Mouse (Mus musculus): ENCODE results near the gene Fry. TPM values are rescaled to one million over a fixed set of nuclear protein-coding genes. Genes with fewer than 3 reads are reported as not detected.

Gene Fry
- polyA plus RNA-seq, 1 experiment from 2014 or later = 4.1 TPM

DNA sequence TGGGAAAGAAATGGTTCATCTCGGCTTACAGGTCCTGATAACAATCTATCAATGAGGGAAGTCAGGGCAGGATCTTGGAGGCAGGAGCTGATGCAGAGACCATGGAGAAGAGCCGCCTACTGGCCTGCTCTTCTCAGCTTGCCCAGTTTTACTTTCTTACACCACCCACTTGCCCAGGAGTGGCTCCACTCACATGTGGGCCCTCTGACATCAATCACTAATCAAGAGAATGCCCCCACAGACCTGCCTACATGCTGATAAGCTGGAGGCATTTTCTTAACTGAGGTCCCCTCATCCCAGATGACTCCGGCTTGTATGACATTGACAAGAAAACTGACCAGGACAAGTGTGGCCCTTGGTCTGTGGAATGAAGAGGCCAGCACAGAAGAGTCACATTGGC lies 16.2 kb downstream of the Fry start:
- Histone ChIP-seq H3K4me3 (no peak overlapping the region), H3K4me2 (peak overlapping the region; percentile 24), H3K9ac (no peak overlapping the region), H3K9me3 (replicated peaks) (no peaks in the 10 kb centered on the region), H3K36me3 (no peaks in the 10 kb centered on the region), H3K27ac (peak overlapping the region; percentile 69), H3K4me1 (peaks cover 34% of the 10 kb centered on the region), H3K27me3 (replicated peaks) (no peaks in the 10 kb centered on the region)
- 52% methylated on average over 3 of the region's 3 CpGs for WGBS (ENCODE audit: insufficient replicate concordance)
- ATAC-seq = peak; percentile 82

DNA sequence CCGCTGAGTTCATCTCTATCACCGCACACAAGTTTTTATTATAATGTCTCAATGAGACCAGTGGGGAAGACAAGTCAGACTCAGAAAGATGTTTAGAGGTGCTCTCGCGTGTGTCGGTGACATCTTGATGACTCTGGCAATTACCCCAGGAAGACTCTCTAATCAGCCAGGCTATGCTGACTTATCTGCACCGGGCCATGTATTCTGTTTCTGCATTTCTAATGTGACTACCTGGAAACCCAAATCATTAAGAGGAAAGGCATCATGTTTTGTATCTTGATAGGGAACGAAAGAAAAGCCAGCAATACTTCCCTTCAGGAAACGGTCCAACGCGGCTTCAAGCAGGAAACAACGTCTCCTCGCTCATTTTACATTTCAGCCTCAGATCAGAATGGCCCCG lies 17.1 kb downstream of the Fry start:
- Histone ChIP-seq H3K4me1 (peaks cover 34% of the 10 kb centered on the region), H3K4me3 (no peak overlapping the region), H3K27me3 (replicated peaks) (no peaks in the 10 kb centered on the region), H3K36me3 (no peaks in the 10 kb centered on the region), H3K9me3 (replicated peaks) (no peaks in the 10 kb centered on the region), H3K27ac (peak overlapping the region; percentile 70), H3K4me2 (peak overlapping the region; percentile 24), H3K9ac (no peak overlapping the region)
- peak; percentile 83 for ATAC-seq
- 43% methylated on average over 13 of the region's 13 CpGs for WGBS (ENCODE audit: insufficient replicate concordance)

DNA sequence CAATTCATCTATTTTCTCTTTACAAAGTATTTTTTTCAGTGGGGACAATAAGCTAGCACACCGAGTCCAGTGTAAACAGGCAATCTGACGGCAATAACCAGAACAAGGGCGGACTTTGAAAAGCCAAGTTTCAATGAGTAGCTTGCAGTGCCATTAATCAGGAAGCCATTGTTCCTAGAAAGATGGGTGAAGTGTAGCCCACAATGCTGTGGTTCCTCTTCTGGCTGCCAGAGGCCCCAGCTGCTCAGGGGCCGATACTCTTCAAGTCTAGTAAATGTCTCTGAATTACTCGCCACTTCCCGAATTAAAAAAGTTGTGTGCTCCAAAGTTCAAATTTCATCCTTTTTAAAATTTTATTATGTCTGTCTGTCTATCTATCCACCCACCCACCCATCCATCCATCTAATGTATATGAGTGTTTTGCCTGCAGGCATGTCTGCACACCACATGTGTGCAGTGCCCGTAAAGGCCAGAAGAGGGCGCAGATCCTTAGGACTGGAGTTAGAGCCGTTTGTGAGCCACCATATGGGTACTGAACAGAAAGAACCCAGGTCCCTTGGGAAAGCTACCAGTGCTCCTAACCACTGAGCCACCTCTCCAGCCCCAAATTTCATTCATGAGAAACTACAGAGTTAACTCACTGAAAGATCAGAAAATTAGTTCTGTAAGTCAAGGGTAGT lies 19.5 kb downstream of the Fry start:
- H3K27me3 ChIP-seq (replicated peaks) = no peaks in the 10 kb centered on the region
- no peak for ATAC-seq
- H3K4me1 ChIP-seq = peaks cover 34% of the 10 kb centered on the region
- H3K4me3 ChIP-seq = no peak overlapping the region
- no peaks in the 10 kb centered on the region for H3K36me3 ChIP-seq
- H3K27ac ChIP-seq = no peak overlapping the region
- H3K9me3 ChIP-seq (replicated peaks) = no peaks in the 10 kb centered on the region
- no peak overlapping the region for H3K9ac ChIP-seq
- H3K4me2 ChIP-seq = no peak overlapping the region
- 82% methylated on average over 9 of the region's 9 CpGs for WGBS (ENCODE audit: insufficient replicate concordance)

DNA sequence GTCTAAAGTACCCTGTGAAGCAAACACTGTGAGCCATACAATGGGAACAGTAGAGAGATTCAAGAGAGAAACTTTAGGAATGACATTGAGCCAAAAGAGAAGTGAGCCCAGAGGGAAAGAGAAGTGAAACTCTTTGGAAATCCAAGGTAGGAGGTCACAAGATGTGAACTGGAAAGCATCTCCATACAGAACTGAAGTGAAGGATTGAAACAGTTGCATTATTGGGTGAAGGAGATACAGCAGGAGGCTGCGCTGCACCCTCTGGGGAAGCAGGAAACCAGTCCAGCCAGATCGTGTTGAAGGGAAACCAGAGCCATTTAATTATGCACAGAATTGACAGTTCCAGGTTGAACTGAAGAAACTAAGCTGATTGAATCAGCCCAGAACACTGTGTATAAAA lies 22.1 kb downstream of the Fry start:
- H3K27me3 ChIP-seq (replicated peaks) = no peaks in the 10 kb centered on the region
- 43% methylated on average over 2 of the region's 2 CpGs for WGBS (ENCODE audit: insufficient replicate concordance)
- no peaks in the 10 kb centered on the region for H3K36me3 ChIP-seq
- H3K9ac ChIP-seq = no peak overlapping the region
- H3K9me3 ChIP-seq (replicated peaks) = no peaks in the 10 kb centered on the region
- no peak overlapping the region for H3K27ac ChIP-seq
- H3K4me1 ChIP-seq = peaks cover 17% of the 10 kb centered on the region
- no peak overlapping the region for H3K4me2 ChIP-seq
- no peak for ATAC-seq
- no peak overlapping the region for H3K4me3 ChIP-seq

DNA sequence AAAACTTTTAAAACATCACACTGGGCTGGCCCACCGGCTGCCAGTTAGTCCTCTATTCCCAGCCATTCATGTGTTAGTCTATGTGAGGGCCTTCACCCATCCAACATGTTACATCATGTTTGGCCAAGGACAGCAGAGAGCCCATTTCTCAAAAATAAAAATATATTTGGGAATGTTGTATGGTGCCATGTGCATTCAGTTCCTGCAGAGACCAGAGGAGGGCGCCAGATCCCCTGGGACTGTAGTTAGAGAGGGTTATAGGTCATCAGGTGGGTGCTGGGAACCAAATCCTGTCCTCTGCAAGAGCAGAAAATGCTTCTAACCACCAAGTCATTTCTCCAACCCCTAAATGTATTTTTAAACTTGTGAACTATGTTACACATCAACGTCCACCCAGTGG lies 27.5 kb downstream of the Fry start:
- no peak for ATAC-seq
- WGBS (ENCODE audit: insufficient replicate concordance) = 67% methylated on average over 3 of the region's 3 CpGs
- no peak overlapping the region for H3K4me2 ChIP-seq

DNA sequence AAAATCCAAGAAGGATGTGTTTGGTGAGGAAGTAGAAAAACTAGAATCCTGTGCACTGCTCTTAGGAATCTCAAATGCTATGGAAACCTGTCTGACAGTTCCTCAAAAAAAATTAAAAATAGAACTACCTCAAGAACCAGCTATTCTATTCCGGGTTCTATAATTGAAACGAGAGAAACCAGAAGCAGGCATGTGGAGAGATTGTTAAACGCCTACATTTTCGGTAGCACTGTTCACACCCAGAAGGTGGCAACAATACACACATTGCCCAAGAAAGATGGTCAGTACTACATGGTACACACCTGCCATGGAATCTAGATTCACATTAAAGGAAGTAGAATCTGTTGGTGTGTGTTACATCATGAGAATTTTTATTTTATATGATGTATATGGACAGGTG lies 28.2 kb downstream of the Fry start:
- no peaks in the 10 kb centered on the region for H3K27me3 ChIP-seq (replicated peaks)
- no peak overlapping the region for H3K27ac ChIP-seq
- H3K4me3 ChIP-seq = no peak overlapping the region
- 73% methylated on average over 4 of the region's 4 CpGs for WGBS (ENCODE audit: insufficient replicate concordance)
- H3K9me3 ChIP-seq (replicated peaks) = no peaks in the 10 kb centered on the region
- no peaks in the 10 kb centered on the region for H3K36me3 ChIP-seq
- no peaks in the 10 kb centered on the region for H3K4me1 ChIP-seq
- no peak overlapping the region for H3K9ac ChIP-seq
- no peak overlapping the region for H3K4me2 ChIP-seq
- ATAC-seq = no peak

More for the DNA sequence above, 27.5 kb downstream of the Fry start:
- Histone ChIP-seq H3K9me3 (replicated peaks) (no peaks in the 10 kb centered on the region), H3K36me3 (no peaks in the 10 kb centered on the region), H3K27me3 (replicated peaks) (no peaks in the 10 kb centered on the region), H3K4me3 (no peak overlapping the region), H3K4me1 (no peaks in the 10 kb centered on the region), H3K27ac (no peak overlapping the region), H3K9ac (no peak overlapping the region)

DNA sequence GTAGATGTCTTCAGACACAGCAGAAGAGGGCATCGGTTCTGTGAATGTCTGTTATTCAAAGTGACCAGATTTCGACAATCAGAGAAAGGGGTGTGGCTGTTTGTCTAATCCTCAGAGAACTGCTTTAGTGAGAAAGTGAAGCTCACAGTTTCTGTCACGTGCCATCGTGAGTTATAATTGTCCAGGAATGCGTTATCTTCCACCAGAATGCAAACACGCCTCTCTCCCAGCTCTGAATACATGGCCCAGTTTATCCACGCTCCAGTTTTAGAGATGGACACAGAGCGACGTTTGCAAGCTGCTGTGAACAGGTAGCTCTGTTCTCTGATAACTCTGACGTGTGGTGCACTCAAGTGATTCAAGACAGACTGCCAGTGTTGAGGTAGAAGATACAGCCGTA lies 31.3 kb downstream of the Fry start:
- Histone ChIP-seq H3K4me3 (no peak overlapping the region), H3K27me3 (replicated peaks) (no peaks in the 10 kb centered on the region), H3K4me1 (no peaks in the 10 kb centered on the region), H3K4me2 (no peak overlapping the region), H3K9me3 (replicated peaks) (no peaks in the 10 kb centered on the region), H3K27ac (no peak overlapping the region), H3K9ac (no peak overlapping the region), H3K36me3 (no peaks in the 10 kb centered on the region)
- WGBS (ENCODE audit: insufficient replicate concordance) = 62% methylated on average over 11 of the region's 11 CpGs
- ATAC-seq = no peak

DNA sequence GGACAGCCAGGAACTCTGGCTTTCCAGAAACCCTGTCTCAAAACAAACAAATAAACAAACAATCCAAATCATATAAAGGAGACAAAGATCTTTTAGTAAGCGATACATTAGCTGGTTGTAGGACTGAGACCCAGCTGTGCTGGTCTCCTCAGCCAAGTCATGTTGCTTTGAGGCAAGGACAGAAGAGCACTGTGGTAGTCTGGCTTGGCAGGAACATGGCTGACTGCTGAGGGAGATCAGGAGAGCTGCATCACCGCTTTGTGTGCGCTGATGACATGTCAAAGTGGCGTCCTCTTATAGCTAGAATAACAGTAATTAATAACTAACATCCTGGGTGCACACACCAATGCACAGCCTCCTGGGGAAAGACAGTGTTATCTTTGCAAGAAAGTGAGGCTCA lies 32.5 kb downstream of the Fry start:
- Histone ChIP-seq H3K27me3 (replicated peaks) (no peaks in the 10 kb centered on the region), H3K4me2 (no peak overlapping the region), H3K36me3 (no peaks in the 10 kb centered on the region), H3K4me1 (peaks cover 7% of the 10 kb centered on the region; the same call in 1 of the 2 replicates), H3K9me3 (replicated peaks) (no peaks in the 10 kb centered on the region), H3K4me3 (no peak overlapping the region), H3K9ac (no peak overlapping the region), H3K27ac (no peak overlapping the region)
- ATAC-seq = no peak
- WGBS (ENCODE audit: insufficient replicate concordance) = 88% methylated on average over 4 of the region's 4 CpGs

DNA sequence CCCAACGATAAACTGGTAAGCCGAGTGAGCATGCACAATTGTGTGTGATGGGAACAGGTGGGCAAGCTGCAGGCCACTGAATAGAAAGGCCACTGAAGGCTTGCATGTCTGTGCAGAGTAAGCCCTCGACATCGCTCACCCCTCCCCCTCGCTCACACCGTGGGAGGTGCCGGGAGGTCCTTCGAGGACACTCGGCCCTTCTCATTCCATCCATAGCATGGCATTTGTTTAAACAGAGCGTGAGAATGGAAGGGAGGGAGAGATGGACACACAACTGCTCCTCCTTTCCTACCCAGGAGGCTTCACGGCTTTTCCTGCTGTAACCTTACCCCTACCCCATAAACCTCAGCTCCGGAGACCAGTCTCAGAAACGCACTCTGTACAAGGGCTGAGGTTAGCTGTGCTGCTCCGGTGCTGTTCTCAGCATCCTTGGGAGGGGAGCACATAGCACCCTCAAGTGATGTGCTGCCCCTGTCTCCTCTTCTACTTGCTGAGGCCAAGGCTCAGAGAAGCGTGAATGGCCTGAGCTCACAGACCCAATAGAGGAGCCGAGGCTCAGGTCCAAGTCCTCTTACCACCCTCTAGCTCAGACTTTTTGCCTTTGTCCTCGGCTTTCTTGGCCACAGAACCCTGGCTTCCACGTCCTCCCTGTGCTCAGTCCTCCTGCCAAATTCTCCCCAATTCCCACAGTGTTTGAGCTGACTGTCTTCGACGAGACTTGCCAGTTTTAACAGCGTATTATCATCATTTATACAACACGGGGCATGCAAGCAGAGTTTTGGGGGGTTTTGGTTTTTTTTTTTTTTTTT lies 33.8 kb downstream of the Fry start:
- no peaks in the 10 kb centered on the region for H3K27me3 ChIP-seq (replicated peaks)
- H3K9me3 ChIP-seq (replicated peaks) = no peaks in the 10 kb centered on the region
- no peak for ATAC-seq
- WGBS (ENCODE audit: insufficient replicate concordance) = 78% methylated on average over 22 of the region's 22 CpGs
- no peak overlapping the region for H3K27ac ChIP-seq
- H3K4me1 ChIP-seq = peaks cover 9% of the 10 kb centered on the region; the same call in 1 of the 2 replicates
- H3K4me3 ChIP-seq = no peak overlapping the region
- H3K4me2 ChIP-seq = no peak overlapping the region
- no peak overlapping the region for H3K9ac ChIP-seq
- H3K36me3 ChIP-seq = no peaks in the 10 kb centered on the region

DNA sequence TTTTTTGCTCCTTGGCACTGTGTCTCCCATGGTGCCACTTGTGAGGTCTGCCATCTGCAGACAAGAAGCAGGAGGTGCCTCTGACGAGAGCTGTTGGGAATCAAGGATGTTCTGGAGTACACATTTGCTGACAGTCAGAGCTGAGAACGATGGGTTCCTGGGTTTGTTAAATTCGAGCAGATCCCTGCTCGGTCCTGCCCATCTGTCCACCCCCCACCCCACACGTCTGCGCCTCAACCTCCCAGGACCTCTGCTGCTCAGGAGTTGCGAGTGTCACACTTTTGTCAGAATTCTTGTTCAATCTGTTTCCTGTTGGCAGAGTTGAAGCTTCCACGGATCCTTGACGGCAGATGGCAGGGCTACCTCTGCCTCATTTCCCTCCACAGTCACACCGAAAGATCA lies 34.4 kb downstream of the Fry start:
- no peaks in the 10 kb centered on the region for H3K27me3 ChIP-seq (replicated peaks)
- WGBS (ENCODE audit: insufficient replicate concordance) = 68% methylated on average over 10 of the region's 10 CpGs
- no peaks in the 10 kb centered on the region for H3K36me3 ChIP-seq
- ATAC-seq = no peak
- H3K9me3 ChIP-seq (replicated peaks) = no peaks in the 10 kb centered on the region
- H3K27ac ChIP-seq = no peak overlapping the region
- H3K9ac ChIP-seq = no peak overlapping the region
- peaks cover 9% of the 10 kb centered on the region; the same call in 1 of the 2 replicates for H3K4me1 ChIP-seq
- H3K4me3 ChIP-seq = no peak overlapping the region
- H3K4me2 ChIP-seq = no peak overlapping the region

DNA sequence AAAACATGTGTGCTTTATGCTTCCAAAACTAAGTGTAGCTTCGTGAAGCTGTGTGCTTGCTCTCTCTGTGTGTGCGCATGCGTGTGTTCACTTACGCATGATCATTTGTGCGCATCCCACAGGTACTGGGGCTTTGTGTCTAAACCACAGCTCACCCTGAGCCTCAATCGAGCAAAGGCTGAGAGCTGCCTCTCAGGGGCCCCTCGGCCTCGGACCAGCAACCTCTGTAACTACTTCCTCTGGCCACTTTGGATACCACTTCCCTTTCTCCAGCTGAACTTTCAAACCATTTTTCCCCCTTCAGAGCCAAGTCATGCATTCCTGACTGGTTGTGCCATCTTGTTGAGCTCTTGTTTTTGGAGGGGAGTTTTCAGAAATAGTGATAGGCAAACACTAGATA lies 36.9 kb downstream of the Fry start:
- Histone ChIP-seq H3K27me3 (replicated peaks) (no peaks in the 10 kb centered on the region), H3K9ac (no peak overlapping the region), H3K9me3 (replicated peaks) (no peaks in the 10 kb centered on the region), H3K4me1 (peaks cover 9% of the 10 kb centered on the region; the same call in 1 of the 2 replicates), H3K4me2 (no peak overlapping the region), H3K4me3 (no peak overlapping the region), H3K27ac (no peak overlapping the region), H3K36me3 (no peaks in the 10 kb centered on the region)
- no peak for ATAC-seq
- WGBS (ENCODE audit: insufficient replicate concordance) = 60% methylated on average over 8 of the region's 8 CpGs

DNA sequence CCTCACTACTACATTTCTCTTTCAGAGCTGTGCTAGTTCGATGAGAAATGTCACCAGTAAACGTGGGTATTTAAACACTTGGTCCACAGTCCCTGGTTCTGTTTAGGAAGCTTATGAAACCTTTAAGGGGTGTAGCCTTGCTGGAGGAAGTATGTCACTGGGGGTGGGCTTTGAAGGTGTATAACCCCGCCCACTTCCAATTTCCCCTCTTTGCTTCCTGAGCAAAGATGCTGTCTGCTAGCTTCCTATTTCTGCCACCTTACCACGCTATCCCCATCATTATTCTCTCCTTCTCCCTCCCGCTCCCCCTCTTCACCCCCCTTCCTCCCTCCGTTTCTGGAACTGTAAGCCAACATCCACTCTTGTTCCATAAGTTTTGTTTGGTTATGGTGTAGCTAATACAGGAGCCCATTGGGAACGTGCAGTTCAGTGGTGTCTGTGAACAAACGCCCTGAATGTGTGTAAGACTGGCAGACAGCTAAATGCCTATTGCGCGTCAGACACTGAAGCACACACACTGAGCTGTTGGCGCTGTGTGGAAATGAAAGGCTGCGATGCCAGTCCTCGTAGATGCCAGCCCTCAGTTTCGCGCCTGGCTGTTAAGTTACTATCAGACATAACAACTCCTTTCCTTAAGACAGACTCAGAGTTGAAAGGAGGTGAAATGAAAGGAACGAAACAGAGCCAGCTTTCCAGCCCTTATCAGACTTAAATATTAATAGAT lies 37.8 kb downstream of the Fry start:
- H3K9me3 ChIP-seq (replicated peaks) = no peaks in the 10 kb centered on the region
- no peak for ATAC-seq
- no peak overlapping the region for H3K4me2 ChIP-seq
- peaks cover 9% of the 10 kb centered on the region; the same call in 1 of the 2 replicates for H3K4me1 ChIP-seq
- H3K27ac ChIP-seq = no peak overlapping the region
- H3K9ac ChIP-seq = no peak overlapping the region
- H3K4me3 ChIP-seq = no peak overlapping the region
- no peaks in the 10 kb centered on the region for H3K36me3 ChIP-seq
- 71% methylated on average over 16 of the region's 16 CpGs for WGBS (ENCODE audit: insufficient replicate concordance)
- no peaks in the 10 kb centered on the region for H3K27me3 ChIP-seq (replicated peaks)

All from liver, embryonic 12.5 days (tissue).